Mouse (Mus musculus): ENCODE data around the gene Ap3b1.

The Ap3b1 gene

DNA sequence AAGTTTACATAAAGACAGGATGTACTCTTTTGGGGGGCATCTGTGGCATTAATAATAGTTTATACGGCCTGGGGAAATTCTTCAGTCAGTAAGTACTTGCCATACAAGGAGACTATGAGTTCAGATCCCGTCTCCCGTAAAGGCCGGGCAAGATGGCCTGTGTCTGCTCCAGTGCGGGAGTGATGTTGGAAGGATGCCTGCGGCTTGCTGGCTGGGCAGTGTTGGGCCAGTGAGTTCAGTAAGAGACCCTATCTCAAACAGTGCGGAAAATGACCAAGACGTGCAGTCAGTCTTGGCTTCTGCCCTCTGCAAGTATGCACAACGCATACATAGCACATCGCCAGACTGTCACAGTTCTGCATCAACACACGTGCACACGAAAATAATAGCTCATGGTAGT lies 95.4 kb downstream of the Ap3b1 start:
- no peak for DNase-seq (ENCODE audit: low spot score)

- DNase-seq (ENCODE audit: low spot score): no peak
These were observed 100.4 kb downstream of the Ap3b1 start for GRCm38 (mm10) chr13:94459143-94459542.

- no peak for DNase-seq (ENCODE audit: low spot score)
These were observed 105.5 kb downstream of the Ap3b1 start for GRCm38 (mm10) chr13:94464221-94464620.

GRCm38 (mm10) chr13:94468551-94468950 lies 109.8 kb downstream of the Ap3b1 start:
- DNase-seq (ENCODE audit: low spot score): no peak

- DNase-seq (ENCODE audit: low spot score): no peak
These were observed 112.4 kb downstream of the Ap3b1 start for GRCm38 (mm10) chr13:94471009-94471672.

DNA sequence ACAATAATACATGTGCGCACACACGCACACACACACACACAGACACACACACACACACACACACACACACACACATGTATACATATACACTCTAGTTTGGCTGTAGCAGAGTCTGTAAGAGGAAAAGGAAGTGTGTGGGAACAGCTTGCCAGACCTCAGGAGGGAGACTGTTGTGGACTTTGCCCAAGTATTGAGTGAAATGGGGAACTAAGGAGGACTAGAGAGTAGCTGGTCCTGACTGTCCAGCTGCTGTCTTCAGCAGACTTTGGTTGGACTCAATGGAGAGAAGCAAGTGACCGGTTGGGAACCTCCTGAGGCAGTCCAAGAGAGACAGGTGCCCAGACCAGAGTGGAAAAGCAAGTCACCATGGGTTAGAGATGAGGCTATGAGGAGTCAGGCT lies 117.4 kb downstream of the Ap3b1 start:
- no peak for DNase-seq (ENCODE audit: low spot score)

GRCm38 (mm10) chr13:94480256-94480655 lies 121.5 kb downstream of the Ap3b1 start:
- DNase-seq (ENCODE audit: low spot score): no peak

DNA sequence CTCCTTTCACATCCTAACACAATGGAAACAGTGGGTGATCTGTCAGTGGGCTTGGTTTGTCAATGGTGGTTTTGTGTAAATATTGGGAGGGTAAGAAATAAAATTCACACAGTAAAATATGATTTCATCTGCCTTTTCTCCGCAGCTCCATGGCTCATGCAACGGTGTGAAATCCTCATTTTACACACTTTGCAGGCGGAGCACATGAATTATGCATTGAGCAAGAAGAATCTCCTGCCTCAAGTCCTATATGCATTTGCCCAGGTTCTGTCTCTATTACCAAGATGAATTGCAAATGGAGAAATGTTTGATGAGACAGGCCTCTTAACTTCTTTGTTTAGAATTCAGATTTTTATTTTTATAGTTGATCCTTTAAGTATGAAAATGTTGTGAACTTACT lies 131.9 kb downstream of the Ap3b1 start:
- DNase-seq (ENCODE audit: low spot score): no peak

- DNase-seq (ENCODE audit: low spot score): no peak
These were observed 132.4 kb downstream of the Ap3b1 start for GRCm38 (mm10) chr13:94491159-94491558.

GRCm38 (mm10) chr13:94497521-94497920 lies 138.8 kb downstream of the Ap3b1 start:
- DNase-seq (ENCODE audit: low spot score): no peak

GRCm38 (mm10) chr13:94506411-94506810 lies 147.7 kb downstream of the Ap3b1 start:
- no peak for DNase-seq (ENCODE audit: low spot score)

- no peak for DNase-seq (ENCODE audit: low spot score)
These were observed 149.6 kb downstream of the Ap3b1 start for GRCm38 (mm10) chr13:94508344-94508743.

DNA sequence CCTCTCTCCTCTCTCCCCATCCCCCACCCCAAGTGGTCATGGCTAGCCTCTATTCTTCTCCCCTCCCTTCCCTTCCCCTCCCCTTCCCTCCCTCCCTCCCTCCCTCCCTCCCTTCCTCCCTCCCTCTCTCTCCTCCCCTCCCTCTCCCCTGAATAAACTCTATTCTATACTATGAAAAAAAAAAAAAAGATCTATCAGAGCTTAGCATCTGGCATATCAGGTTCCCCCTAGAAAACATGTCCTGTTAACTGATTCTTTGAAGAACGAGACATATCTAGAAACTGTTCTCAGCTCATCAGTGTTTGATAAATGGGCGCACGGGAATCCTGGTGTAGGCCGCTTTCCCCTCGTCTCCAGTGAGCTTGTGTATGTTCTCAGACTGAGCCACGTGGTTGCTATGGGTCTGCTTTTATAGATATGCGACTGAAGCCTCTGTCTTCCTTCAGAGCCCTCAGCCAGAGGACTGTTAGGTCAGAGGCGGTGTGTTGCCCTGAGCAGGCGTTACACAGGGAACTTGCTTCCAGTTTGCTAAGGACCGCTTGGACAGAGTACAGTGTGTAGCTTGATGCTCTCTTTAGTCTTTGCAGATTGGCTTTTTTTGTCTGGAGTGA lies 154.5 kb downstream of the Ap3b1 start:
- DNase-seq (ENCODE audit: low spot score): no peak

DNA sequence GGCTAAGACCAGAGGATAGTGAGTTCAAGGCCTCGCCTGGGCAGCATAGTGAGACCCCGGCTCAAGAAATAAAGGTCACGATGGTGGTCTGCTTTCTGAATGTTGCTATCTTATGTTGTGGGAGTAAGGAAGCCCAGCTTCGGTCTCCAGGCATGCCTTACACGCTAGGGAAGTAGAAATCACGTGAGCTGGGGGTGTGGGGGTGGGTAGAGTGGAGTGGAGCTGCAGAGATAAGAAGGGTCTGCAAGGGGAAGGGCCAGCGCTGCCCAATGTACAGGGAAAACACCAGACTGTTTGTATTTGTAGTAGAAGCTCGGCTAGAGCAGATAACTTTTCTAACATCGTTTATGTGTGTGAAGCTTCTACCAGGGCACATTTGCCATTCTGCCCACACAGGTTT lies 155.1 kb downstream of the Ap3b1 start:
- DNase-seq (ENCODE audit: low spot score): no peak

- no peak for DNase-seq (ENCODE audit: low spot score)
These were observed 156.2 kb downstream of the Ap3b1 start for GRCm38 (mm10) chr13:94514992-94515391.

DNA sequence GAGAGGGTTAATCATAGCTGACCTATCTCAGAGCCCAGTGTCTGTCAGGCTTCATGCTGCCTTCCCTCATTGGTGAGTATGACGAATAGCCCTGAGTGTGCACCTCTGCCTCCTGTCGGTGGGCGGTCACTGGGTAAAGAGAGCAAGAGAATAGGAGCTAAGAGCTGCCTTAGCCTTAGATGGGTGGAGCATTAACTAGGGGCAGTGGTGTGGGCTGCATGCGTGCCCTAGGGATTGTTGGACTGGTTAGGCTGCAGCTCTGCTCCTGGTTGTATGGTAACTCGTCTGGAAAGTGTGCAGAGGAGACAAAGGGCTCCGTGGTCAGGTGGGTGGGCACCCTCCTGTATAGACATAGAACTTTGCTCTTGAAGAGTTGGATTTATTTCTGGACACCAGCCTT lies 157.8 kb downstream of the Ap3b1 start:
- DNase-seq (ENCODE audit: low spot score): no peak

- DNase-seq (ENCODE audit: low spot score): no peak
These were observed 159.4 kb downstream of the Ap3b1 start for GRCm38 (mm10) chr13:94518176-94518575.

- no peak for DNase-seq (ENCODE audit: low spot score)
These were observed 160.5 kb downstream of the Ap3b1 start for GRCm38 (mm10) chr13:94519276-94519675.

DNA sequence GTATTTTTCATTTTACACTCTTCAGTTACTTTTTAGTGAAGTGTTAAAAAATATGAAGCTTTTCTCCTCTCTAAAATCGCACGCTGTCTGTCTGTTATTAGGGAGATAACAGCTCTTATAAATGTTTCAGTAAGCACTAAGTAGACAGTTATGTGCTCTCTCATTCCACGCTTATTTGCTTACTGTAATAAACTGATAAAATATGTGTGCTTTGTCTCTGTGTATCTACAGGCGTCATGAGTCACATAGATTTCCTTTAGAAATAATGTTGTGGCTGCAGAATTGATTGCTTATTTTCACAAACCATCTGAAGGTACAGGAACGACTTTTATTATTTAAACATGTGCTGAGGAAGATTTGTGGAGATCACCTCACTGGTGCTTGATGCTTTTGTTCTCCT lies 164.5 kb downstream of the Ap3b1 start:
- DNase-seq (ENCODE audit: low spot score): no peak

GRCm38 (mm10) chr13:94524669-94525238 lies 166.0 kb downstream of the Ap3b1 start:
- no peak for DNase-seq (ENCODE audit: low spot score)

DNA sequence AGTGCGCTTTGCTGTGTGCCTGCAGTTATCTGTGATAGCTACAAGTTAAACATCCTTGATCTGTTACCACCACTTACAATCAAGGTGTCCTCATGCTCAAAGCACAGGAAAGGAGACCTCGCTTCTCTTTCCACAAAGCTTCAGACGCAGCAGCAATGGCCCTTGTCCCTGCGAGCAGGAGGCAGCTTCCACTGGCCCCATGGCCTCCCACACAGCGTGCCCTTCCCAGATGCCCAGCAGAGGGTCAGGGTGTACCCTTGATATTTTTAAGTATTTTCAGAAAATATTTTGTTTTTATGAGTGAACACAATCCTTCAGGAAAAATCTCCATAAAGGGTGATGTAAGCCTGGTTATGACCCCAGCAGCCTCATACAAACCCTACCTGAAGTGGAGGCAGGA lies 170.4 kb downstream of the Ap3b1 start:
- DNase-seq (ENCODE audit: low spot score): peak; percentile 46

GRCm38 (mm10) chr13:94533516-94533915 lies 174.8 kb downstream of the Ap3b1 start:
- DNase-seq (ENCODE audit: low spot score): no peak

DNA sequence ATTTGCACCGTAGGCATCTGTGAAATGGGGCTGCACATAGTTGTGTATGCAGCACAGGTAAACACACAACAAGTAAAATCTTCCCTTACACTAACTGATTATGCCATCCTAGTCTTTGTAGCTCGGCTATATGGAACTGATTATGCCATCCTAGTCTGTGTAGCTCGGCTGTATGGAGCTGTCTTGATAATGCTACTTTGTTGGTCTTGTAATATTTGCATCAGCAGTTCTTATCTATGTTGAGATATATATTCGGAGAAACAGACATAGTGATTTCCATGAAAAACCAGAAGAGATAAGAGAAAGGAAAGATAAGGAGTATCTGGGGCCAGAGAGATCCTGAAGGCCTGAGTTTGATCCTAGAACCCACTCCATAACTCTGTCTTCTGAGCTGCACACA lies 178.6 kb downstream of the Ap3b1 start:
- DNase-seq (ENCODE audit: low spot score): no peak

All from ovary, postnatal 36 days (tissue).